Mouse (Mus musculus): ENCODE results near the gene Plcb3. TPM values are rescaled to one million over a fixed set of nuclear protein-coding genes. Genes with fewer than 3 reads are reported as not detected.

Plcb3 gene
- polyA plus RNA-seq, 1 experiment: 49.3 TPM

GRCm38 (mm10) chr19:6981465-6981864 is 5.2 kb upstream of the Plcb3 start:
- Histone ChIP-seq H3K9me3 (no peaks in the 10 kb centered on the region), H3K36me3 (replicated peaks; ENCODE audit: low read length) (peaks cover 57% of the 10 kb centered on the region), H3K4me3 (replicated peaks) (peak overlapping the region; percentile 99), H3K27me3 (replicated peaks) (no peaks in the 10 kb centered on the region), H3K4me1 (peaks cover 67% of the 10 kb centered on the region)
- TF ChIP-seq FLI1 (IDR thresholded peaks at IDR 0.05; ENCODE audit: low read length) (no peak), GATA1 (IDR thresholded peaks at IDR 0.05; ENCODE audit: borderline replicate concordance, low read length) (no peak)

- H3K36me3 ChIP-seq (replicated peaks; ENCODE audit: low read length): peaks cover 51% of the 10 kb centered on the region
- peak within 1 kb of the TSS; percentile 99 for H3K4me3 ChIP-seq (replicated peaks)
- no peaks in the 10 kb centered on the region for H3K9me3 ChIP-seq
- TF ChIP-seq FLI1 (IDR thresholded peaks at IDR 0.05; ENCODE audit: low read length): no peak; the same call in 1 of the 2 replicates
- TF ChIP-seq GATA1 (IDR thresholded peaks at IDR 0.05; ENCODE audit: borderline replicate concordance, low read length): no peak
- H3K4me1 ChIP-seq: peaks cover 67% of the 10 kb centered on the region
- H3K27me3 ChIP-seq (replicated peaks): no peaks in the 10 kb centered on the region
These were observed 4.3 kb upstream of the Plcb3 start, which contains the start of gene Fkbp2 for GRCm38 (mm10) chr19:6980381-6981093. Fkbp2 (minus strand) TSS chr19:6980501.

- no peak for TF ChIP-seq GATA1 (IDR thresholded peaks at IDR 0.05; ENCODE audit: borderline replicate concordance, low read length)
- TF ChIP-seq FLI1 (IDR thresholded peaks at IDR 0.05; ENCODE audit: low read length): no peak
- Histone ChIP-seq H3K9me3 (no peaks in the 10 kb centered on the region), H3K36me3 (replicated peaks; ENCODE audit: low read length) (peaks cover 43% of the 10 kb centered on the region), H3K4me1 (peaks cover 61% of the 10 kb centered on the region), H3K4me3 (replicated peaks) (peak overlapping the region; percentile 99), H3K27me3 (replicated peaks) (no peaks in the 10 kb centered on the region)
These were observed 3.5 kb upstream of the Plcb3 start for GRCm38 (mm10) chr19:6979486-6980380.

- Histone ChIP-seq H3K4me1 (peaks cover 66% of the 10 kb centered on the region), H3K4me3 (replicated peaks) (peak overlapping the region; percentile 99), H3K36me3 (replicated peaks; ENCODE audit: low read length) (peaks cover 38% of the 10 kb centered on the region), H3K9me3 (no peaks in the 10 kb centered on the region), H3K27me3 (replicated peaks) (no peaks in the 10 kb centered on the region)
- no peak for TF ChIP-seq FLI1 (IDR thresholded peaks at IDR 0.05; ENCODE audit: low read length)
- TF ChIP-seq GATA1 (IDR thresholded peaks at IDR 0.05; ENCODE audit: borderline replicate concordance, low read length): no peak
These were observed 2.8 kb upstream of the Plcb3 start for GRCm38 (mm10) chr19:6979001-6979479.

- Histone ChIP-seq H3K4me3 (replicated peaks) (peak overlapping the region; percentile 99), H3K27me3 (replicated peaks) (no peaks in the 10 kb centered on the region), H3K36me3 (replicated peaks; ENCODE audit: low read length) (peaks cover 34% of the 10 kb centered on the region), H3K4me1 (peaks cover 71% of the 10 kb centered on the region), H3K9me3 (no peaks in the 10 kb centered on the region)
- TF ChIP-seq FLI1 (IDR thresholded peaks at IDR 0.05; ENCODE audit: low read length) (no peak), GATA1 (IDR thresholded peaks at IDR 0.05; ENCODE audit: borderline replicate concordance, low read length) (no peak)
These were observed 2.3 kb upstream of the Plcb3 start for GRCm38 (mm10) chr19:6978639-6978974.

GRCm38 (mm10) chr19:6977759-6978638 is 1.7 kb upstream of the Plcb3 start:
- peak overlapping the region; percentile 99 for H3K4me3 ChIP-seq (replicated peaks)
- no peaks in the 10 kb centered on the region for H3K9me3 ChIP-seq
- peaks cover 76% of the 10 kb centered on the region for H3K4me1 ChIP-seq
- TF ChIP-seq GATA1 (IDR thresholded peaks at IDR 0.05; ENCODE audit: borderline replicate concordance, low read length) (no peak), FLI1 (IDR thresholded peaks at IDR 0.05; ENCODE audit: low read length) (no peak)
- H3K36me3 ChIP-seq (replicated peaks; ENCODE audit: low read length): peaks cover 30% of the 10 kb centered on the region
- H3K27me3 ChIP-seq (replicated peaks): no peaks in the 10 kb centered on the region

- peaks cover 88% of the 10 kb centered on the region for H3K4me1 ChIP-seq
- TF ChIP-seq FLI1 (IDR thresholded peaks at IDR 0.05; ENCODE audit: low read length): no peak
These were observed 1.8 kb downstream of the Plcb3 start, which contains the start of gene Ppp1r14b for GRCm38 (mm10) chr19:6974211-6975205. Ppp1r14b (plus strand) TSS chr19:6974968.

GRCm38 (mm10) chr19:6973581-6974190 is 2.6 kb downstream of the Plcb3 start:
- Histone ChIP-seq H3K4me1 (peaks cover 87% of the 10 kb centered on the region), H3K36me3 (replicated peaks; ENCODE audit: low read length) (peaks cover 21% of the 10 kb centered on the region), H3K9me3 (no peaks in the 10 kb centered on the region), H3K27me3 (replicated peaks) (no peaks in the 10 kb centered on the region), H3K4me3 (replicated peaks) (peak overlapping the region; percentile 98)
- TF ChIP-seq FLI1 (IDR thresholded peaks at IDR 0.05; ENCODE audit: low read length) (no peak), GATA1 (IDR thresholded peaks at IDR 0.05; ENCODE audit: borderline replicate concordance, low read length) (no peak)

More at GRCm38 (mm10) chr19:6974211-6975205, 1.8 kb downstream of the Plcb3 start, which contains the start of gene Ppp1r14b:
- Histone ChIP-seq H3K9me3 (no peaks in the 10 kb centered on the region), H3K27me3 (replicated peaks) (no peaks in the 10 kb centered on the region), H3K4me3 (replicated peaks) (peak within 1 kb of the TSS; percentile 98), H3K36me3 (replicated peaks; ENCODE audit: low read length) (peaks cover 21% of the 10 kb centered on the region)

Measured in megakaryocyte, embryonic 14.5 days (primary cell).